Mouse (Mus musculus) retina, postnatal 1 day (tissue): ENCODE measurements around the gene Prol1.
"Not testable (repeated sequence)": the region's sequence is repeated elsewhere in the genome, so short reads cannot be mapped to it uniquely, and the experiment has no call there.

Experiments
- DNase-seq: peaks from one replicate; pipeline ENCODE4 v3.0.0-alpha.2; 2012

Prol1 gene

DNA sequence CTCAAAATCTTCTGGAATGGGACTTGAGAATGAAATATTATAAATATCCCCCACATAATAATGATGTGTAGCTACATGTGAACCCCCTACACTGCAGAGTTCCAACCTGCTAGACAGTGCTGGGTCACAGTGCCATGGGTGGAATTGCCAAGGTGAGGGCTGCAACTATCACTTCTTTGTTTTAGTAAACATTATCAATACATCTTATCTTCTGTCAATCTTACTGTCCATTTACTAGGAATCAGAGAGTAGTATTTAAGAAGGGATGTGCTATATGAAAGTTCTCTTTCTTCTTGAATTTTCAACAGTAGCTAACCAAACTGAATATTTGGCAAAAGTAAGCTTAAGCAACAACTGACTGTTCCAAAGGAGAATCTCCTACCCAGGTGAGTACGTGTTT lies at the start of gene Prol1:
Gene Prol1 (plus strand): TSS at position 301 of the 400 bp plus-strand sequence.
- no peak for DNase-seq

DNA sequence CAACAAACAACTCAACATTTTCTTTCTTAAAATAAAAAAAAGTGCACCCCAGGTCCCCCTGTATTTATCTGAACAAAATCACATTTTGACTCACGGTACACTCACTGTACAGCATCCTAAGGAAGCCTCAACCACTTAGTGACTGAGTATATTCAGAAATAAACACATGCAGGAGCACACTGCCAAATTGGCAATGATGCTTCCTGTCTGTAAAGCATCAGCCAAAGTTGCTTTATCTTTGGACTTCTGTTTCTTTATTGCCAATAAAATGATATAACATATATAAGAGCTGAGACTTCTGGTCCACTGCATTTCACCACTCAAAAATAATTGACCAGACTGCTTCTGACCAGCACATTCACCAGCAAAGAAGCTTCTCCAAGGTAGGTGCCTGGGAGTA lies 48.5 kb upstream of the Prol1 start, which contains the start of gene Gm7714:
Gene Gm7714 (plus strand): TSS at position 301 of the 400 bp plus-strand sequence.
- DNase-seq, result no peak

DNA sequence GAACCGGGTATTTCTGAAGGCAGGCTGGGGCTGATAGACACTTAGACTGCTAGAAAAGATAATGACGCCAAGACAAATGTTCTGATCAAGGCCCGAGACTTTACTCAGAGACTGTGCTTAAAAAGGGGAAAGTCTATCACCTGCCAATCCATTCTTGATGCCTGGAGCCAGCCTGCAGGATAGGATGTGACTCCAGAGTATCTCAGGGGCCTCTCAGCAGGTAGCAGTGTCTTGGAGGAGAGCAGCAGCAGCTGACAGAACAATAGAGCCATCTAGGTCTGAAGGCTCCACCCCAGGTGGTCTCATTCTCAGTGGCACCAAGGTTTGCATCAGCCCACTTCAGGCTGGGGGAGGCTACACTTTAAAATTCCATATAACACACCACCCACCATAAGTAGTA lies 5.8 kb upstream of the Prol1 start:
- not testable (repeated sequence) for DNase-seq

DNA sequence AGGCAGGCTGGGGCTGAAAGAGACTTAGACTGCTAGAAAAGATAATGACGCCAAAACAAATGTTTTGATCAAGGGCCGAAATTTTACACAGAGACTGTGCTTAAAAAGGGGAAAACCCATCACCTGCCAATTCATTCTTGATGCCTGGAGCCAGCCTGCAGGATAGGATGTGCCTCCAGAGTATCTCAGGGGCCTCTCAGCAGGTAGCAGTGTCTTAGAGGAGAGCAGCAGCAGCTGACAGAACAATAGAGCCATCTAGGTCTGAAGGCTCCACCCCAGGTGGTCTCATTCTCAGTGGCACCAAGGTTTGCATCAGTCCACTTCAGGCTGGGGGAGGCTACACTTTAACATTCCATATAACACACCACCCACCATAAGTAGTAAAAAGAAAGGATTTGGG lies 31.4 kb downstream of the Prol1 start:
- not testable (repeated sequence) for DNase-seq

DNA sequence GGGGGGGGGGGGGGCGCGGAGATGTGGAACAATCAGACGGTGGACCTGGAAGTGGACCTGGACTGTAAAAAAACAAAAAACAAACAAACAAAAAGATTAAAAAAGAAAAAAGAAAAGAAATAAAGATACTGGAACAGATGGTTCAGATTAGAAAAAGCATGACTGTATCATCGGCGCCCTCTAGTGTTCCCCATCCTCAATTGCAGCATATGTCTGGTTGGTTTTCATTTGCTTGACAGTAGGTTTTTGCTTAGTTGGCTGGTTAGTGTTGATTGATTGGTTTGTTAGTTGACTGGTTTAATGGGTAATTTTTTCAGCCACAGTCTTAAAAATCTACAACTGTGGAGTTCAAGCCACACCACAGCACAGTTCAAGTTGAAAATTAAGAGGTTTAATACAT lies 47.7 kb downstream of the Prol1 start:
- DNase-seq, result peak; percentile 57

DNA sequence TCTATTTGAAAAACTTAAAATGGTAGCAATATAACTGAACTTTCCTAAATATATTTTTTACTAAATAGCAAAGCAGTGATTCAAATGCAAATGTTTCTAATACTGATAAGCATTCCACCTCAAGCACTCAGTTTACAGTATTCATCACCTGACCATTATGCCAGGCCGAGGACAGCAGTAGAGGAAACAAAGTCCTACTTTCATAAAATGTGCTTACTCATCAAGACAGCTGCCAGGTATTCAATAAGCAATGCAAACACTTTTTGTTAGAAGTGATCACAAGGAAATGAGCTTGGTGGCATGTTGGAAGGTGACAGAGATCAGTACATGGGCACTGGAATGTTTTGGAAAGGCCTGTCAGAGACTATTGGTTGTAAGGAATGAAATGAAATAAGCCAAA lies 49.8 kb downstream of the Prol1 start:
- DNase-seq, result no peak

DNA sequence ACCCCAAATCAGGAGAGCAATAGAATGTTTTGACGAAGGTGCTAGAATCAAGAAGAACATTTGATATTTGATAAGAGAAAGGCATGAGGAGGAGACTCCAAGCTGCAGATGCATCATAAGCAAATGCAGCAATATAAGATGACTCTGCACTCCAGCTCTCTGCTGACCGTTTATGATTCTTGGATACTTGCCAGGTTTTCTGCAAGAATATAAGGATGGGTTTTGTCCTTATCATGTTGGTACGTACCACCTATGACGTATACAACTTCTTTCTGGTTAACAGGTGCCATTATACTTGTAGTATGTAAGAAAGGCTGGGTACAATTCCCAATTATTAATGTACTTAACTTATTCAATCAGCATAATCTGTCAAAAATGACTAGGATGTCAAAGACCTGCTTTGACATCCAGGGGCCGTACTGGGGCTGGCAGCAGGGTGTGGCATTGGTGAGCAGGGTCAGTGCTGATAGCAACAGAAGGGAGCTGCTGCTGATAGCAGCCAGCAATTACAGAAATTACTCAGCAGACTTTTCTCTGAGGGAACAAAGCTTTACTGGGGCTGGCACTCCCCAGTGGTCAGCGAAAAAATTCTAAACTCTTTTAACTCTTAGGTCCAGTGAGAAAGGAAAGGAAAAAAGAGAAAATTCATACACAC lies 53.6 kb downstream of the Prol1 start:
- no peak for DNase-seq

DNA sequence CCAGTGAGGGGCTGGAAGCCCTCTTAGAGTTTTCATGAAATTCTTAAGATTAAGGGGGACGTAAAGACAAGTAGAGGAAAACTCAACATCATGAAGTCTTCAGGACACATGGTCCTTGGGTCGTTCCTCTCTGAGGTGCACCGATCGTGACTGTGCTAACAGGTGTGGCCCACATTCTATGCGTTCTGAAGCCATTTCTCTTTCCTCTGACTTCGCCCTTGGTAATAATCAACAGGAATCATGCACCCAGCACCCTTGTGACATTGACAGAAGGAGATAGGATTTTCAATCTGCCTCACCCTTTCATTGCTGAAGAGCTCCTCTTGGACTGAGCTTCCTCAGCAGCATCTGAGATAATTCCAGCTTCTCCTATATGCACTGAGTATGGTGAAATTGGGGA lies 55.5 kb downstream of the Prol1 start:
- DNase-seq, result no peak

DNA sequence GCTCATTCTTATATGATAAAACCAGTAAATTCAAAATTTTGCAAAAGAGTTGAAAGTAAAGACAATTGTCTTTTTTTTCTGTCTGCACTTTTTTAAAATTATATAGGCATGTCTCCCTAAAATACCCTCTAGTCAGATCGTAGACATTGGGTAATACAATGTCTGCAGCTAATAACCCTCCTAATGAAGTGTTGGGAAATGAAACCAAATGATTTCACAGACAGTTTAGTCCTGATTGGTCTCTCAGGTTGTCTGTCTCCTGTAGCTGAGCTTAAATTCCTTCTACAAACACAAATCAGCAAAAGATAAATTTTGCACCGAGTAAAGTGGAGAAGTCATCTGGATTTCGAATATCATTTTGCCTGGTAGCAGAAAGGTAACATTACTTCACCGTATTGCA lies 58.7 kb downstream of the Prol1 start, which contains the start of gene Amtn:
Gene Amtn (plus strand): TSS at position 301 of the 400 bp plus-strand sequence.
- no peak for DNase-seq
